Mouse (Mus musculus): ENCODE measurements around the gene B4galnt3.

B4galnt3 gene

DNA sequence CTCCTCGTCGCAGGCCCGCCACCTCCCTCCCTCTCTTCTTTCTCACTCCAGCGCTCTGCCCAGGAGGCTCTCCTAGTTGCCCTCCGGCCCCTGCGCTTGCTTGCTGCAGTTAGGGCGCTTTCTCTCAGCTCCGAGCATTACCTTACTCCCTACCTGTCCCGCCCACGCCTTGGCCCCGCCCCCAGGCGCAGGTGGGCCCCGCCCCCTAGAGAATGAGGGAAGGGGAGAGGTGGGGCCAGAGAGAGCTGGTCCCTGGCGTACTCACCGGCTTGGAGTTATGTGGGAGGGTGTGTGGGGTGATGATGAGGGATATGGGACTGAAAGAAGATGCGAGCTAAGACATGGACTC, 400 bp upstream of the B4galnt3 start:
- Histone ChIP-seq H3K27me3 (ENCODE audit: control insufficient read depth, insufficient read depth, low read length, poor library complexity, severe bottlenecking) (no peaks in the 10 kb centered on the region), H3K36me3 (ENCODE audit: control insufficient read depth, insufficient read depth, low read length, poor library complexity, severe bottlenecking) (no peaks in the 10 kb centered on the region)
- peak; percentile 10 for DNase-seq (ENCODE audit: low read depth, low spot score)

GRCm38 (mm10) chr6:120291396-120292009, 2.9 kb downstream of the B4galnt3 start:
- DNase-seq (ENCODE audit: low read depth, low spot score) = no peak

DNA sequence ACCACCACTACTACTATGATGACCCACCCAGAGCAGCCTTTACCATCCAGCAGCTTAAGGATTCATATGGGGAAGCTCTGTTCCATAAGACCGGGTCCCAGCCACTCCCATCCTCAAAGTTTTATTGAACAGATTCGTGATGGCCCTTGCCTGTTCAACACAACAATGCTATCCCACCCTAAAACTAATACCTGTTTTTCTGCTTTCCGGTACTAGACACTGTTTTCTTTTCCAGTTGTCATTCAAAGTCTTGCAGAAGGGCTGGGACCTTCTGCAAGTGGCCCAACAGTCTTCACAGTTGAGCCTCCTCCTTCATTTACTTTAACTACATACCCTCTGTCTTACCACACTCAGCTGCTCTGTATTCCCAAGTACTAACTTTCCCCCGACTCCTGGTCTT, 4.9 kb downstream of the B4galnt3 start:
- DNase-seq (ENCODE audit: low read depth, low spot score) = no peak

More at GRCm38 (mm10) chr6:120291396-120292009, 2.9 kb downstream of the B4galnt3 start:
- H3K36me3 ChIP-seq (ENCODE audit: control insufficient read depth, insufficient read depth, low read length, poor library complexity, severe bottlenecking) = no peaks in the 10 kb centered on the region
- H3K27me3 ChIP-seq (ENCODE audit: control insufficient read depth, insufficient read depth, low read length, poor library complexity, severe bottlenecking) = no peaks in the 10 kb centered on the region

DNA sequence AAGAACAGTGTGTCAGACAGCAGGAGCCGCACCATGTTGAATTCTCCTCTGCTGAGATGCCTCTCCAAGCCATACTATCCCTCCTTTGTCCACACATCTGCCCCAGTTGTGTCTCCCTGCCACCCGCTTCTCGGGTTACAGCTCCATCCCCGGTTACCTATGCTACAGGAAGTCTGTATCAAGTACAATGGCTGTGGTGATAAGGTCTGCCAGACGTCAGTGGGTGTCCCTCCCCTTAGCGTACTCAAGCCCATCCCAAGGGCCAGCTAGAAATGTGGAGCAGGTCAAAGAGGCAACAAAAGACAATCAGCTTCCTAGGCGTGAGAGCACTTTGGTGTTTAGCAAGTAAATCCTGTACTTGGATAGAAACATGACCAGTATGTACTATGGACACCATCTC, 5.8 kb downstream of the B4galnt3 start:
- H3K27me3 ChIP-seq (ENCODE audit: control insufficient read depth, insufficient read depth, low read length, poor library complexity, severe bottlenecking) = no peaks in the 10 kb centered on the region
- DNase-seq (ENCODE audit: low read depth, low spot score) = no peak
- H3K36me3 ChIP-seq (ENCODE audit: control insufficient read depth, insufficient read depth, low read length, poor library complexity, severe bottlenecking) = no peaks in the 10 kb centered on the region

More for the DNA sequence above, 4.9 kb downstream of the B4galnt3 start:
- Histone ChIP-seq H3K36me3 (ENCODE audit: control insufficient read depth, insufficient read depth, low read length, poor library complexity, severe bottlenecking) (no peaks in the 10 kb centered on the region), H3K27me3 (ENCODE audit: control insufficient read depth, insufficient read depth, low read length, poor library complexity, severe bottlenecking) (no peaks in the 10 kb centered on the region)

DNA sequence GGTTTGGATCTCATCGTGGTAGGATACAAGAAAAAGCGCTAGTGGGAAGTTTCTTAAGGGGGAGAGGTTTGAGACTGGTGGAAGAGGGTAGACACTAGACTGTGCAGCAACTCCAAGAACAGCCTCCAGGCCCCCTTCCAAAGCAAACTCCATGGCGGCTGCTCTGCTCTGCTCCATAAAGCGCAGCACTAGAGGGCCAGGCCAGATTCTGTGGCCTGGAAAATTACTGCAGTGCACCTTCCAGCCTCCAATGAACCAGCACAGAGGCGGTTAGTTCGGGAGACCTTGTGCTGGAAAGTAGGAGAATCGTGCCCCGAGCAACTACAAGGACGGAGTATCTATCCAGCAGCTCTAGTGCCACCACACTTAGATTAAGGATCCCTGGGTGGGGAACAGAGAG, 7.1 kb downstream of the B4galnt3 start:
- Histone ChIP-seq H3K36me3 (ENCODE audit: control insufficient read depth, insufficient read depth, low read length, poor library complexity, severe bottlenecking) (no peaks in the 10 kb centered on the region), H3K27me3 (ENCODE audit: control insufficient read depth, insufficient read depth, low read length, poor library complexity, severe bottlenecking) (no peaks in the 10 kb centered on the region)
- no peak for DNase-seq (ENCODE audit: low read depth, low spot score)

DNA sequence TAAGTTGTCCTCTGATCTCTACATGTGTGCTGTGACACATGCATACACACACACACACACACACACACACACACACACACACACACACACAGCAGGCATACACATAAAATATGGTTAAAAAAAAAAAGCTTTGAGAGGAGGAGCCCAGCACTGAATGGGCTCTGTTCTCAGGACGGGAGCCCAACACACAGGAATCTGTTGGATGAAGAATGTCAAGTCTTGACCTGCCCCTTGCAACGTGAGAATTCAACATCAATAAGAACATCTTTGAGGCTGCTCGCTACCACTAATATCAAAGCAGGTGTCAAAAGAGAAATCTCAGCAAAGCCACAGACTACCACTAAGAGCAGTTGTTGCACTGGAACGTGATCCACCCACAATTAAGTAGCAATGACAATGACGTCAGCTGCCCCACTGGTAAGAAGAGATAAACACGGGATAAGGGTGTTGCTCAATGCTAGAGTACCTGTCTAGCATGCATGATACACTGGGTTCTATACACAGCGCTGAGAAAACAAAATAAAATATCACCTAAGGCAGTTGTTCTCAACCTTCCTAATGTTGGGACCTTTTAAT, 17.4 kb downstream of the B4galnt3 start:
- no peak for DNase-seq (ENCODE audit: low read depth, low spot score)
- H3K27me3 ChIP-seq (ENCODE audit: control insufficient read depth, insufficient read depth, low read length, poor library complexity, severe bottlenecking) = no peaks in the 10 kb centered on the region
- no peaks in the 10 kb centered on the region for H3K36me3 ChIP-seq (ENCODE audit: control insufficient read depth, insufficient read depth, low read length, poor library complexity, severe bottlenecking)

GRCm38 (mm10) chr6:120275301-120275700, 19.1 kb downstream of the B4galnt3 start:
- Histone ChIP-seq H3K36me3 (ENCODE audit: control insufficient read depth, insufficient read depth, low read length, poor library complexity, severe bottlenecking) (no peaks in the 10 kb centered on the region), H3K27me3 (ENCODE audit: control insufficient read depth, insufficient read depth, low read length, poor library complexity, severe bottlenecking) (no peaks in the 10 kb centered on the region)
- DNase-seq (ENCODE audit: low read depth, low spot score) = no peak

GRCm38 (mm10) chr6:120274887-120275286, 19.5 kb downstream of the B4galnt3 start:
- no peak for DNase-seq (ENCODE audit: low read depth, low spot score)
- no peaks in the 10 kb centered on the region for H3K27me3 ChIP-seq (ENCODE audit: control insufficient read depth, insufficient read depth, low read length, poor library complexity, severe bottlenecking)

DNA sequence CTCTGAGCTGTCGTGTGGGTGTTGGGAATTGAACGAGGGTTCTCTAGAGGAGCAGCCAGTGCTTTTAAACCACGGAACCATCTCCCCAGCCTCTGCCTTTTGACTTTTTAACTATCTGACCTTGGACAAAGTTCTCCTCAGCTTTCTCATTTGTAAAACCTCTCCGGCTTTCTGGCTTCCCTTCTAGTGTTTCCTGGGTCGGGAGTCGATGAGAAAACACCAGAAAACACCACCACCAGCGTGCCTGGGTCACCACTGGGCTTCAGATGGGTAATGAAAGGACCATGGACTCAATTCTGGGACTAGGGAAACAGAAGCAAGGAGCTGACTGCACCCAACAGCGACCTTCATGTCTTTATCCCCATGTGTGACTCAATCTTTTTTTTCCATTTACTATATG, 20.2 kb downstream of the B4galnt3 start:
- no peaks in the 10 kb centered on the region for H3K36me3 ChIP-seq (ENCODE audit: control insufficient read depth, insufficient read depth, low read length, poor library complexity, severe bottlenecking)
- no peaks in the 10 kb centered on the region for H3K27me3 ChIP-seq (ENCODE audit: control insufficient read depth, insufficient read depth, low read length, poor library complexity, severe bottlenecking)
- no peak for DNase-seq (ENCODE audit: low read depth, low spot score)

More at GRCm38 (mm10) chr6:120274887-120275286, 19.5 kb downstream of the B4galnt3 start:
- no peaks in the 10 kb centered on the region for H3K36me3 ChIP-seq (ENCODE audit: control insufficient read depth, insufficient read depth, low read length, poor library complexity, severe bottlenecking)

GRCm38 (mm10) chr6:120264151-120264550, 30.2 kb downstream of the B4galnt3 start:
- Histone ChIP-seq H3K27me3 (ENCODE audit: control insufficient read depth, insufficient read depth, low read length, poor library complexity, severe bottlenecking) (no peaks in the 10 kb centered on the region), H3K36me3 (ENCODE audit: control insufficient read depth, insufficient read depth, low read length, poor library complexity, severe bottlenecking) (no peaks in the 10 kb centered on the region)
- no peak for DNase-seq (ENCODE audit: low read depth, low spot score)

DNA sequence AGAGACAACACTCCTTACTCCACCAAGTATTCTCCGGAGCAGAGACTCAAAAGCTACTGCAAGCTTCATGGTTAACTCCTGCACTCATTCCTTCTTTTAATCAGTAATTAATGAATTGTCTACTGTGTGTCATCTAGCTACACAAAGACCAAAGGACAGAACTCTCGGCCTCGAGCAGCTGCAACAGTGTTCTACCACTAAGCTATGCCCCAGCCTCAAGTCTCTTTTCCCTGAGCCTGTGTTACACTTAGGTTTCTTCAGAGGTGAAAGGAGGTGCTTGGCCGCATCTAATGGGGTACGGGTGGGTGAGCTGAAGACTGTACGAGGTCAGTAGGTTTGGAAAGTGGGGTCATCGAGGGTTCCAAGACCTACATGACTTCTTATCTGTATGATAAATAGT, 30.8 kb downstream of the B4galnt3 start:
- DNase-seq (ENCODE audit: low read depth, low spot score) = no peak
- no peaks in the 10 kb centered on the region for H3K36me3 ChIP-seq (ENCODE audit: control insufficient read depth, insufficient read depth, low read length, poor library complexity, severe bottlenecking)
- no peaks in the 10 kb centered on the region for H3K27me3 ChIP-seq (ENCODE audit: control insufficient read depth, insufficient read depth, low read length, poor library complexity, severe bottlenecking)

DNA sequence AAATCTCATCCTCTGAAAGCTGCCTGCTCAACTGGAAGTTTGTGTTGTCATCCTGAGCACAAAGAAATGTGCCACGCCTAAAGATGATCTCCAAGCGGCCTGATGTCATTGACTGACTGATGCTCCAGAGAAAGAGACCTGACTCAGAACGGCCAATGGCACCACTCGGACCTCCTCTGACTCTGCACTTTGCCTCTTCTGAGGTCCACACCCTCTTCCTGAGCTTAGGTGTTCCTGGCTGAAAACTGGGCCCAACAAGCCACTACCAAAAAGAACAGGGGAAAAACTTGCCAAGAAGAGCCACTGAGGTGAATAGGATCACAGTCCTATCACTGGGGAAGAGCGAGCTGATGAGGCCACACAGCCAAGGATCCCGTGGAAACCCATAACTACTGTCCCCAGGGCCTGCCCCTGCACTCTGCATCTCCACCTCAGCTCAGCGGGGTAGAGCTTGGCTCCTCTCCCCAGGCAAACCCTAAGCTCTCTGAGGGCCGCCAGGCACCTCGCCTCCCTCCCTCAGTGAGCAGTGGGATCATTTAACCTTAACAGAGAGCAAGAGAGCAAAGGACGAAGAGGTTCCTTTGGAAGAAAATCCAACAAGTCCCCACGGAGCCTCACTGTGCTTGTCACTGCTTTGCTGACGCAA, 31.4 kb downstream of the B4galnt3 start:
- H3K36me3 ChIP-seq (ENCODE audit: control insufficient read depth, insufficient read depth, low read length, poor library complexity, severe bottlenecking) = no peaks in the 10 kb centered on the region
- no peak for DNase-seq (ENCODE audit: low read depth, low spot score)
- H3K27me3 ChIP-seq (ENCODE audit: control insufficient read depth, insufficient read depth, low read length, poor library complexity, severe bottlenecking) = no peaks in the 10 kb centered on the region

GRCm38 (mm10) chr6:120259481-120259880, 34.9 kb downstream of the B4galnt3 start:
- no peaks in the 10 kb centered on the region for H3K36me3 ChIP-seq (ENCODE audit: control insufficient read depth, insufficient read depth, low read length, poor library complexity, severe bottlenecking)
- no peaks in the 10 kb centered on the region for H3K27me3 ChIP-seq (ENCODE audit: control insufficient read depth, insufficient read depth, low read length, poor library complexity, severe bottlenecking)
- DNase-seq (ENCODE audit: low read depth, low spot score) = no peak

- Histone ChIP-seq H3K27me3 (ENCODE audit: control insufficient read depth, insufficient read depth, low read length, poor library complexity, severe bottlenecking) (no peaks in the 10 kb centered on the region), H3K36me3 (ENCODE audit: control insufficient read depth, insufficient read depth, low read length, poor library complexity, severe bottlenecking) (no peaks in the 10 kb centered on the region)
- DNase-seq (ENCODE audit: low read depth, low spot score) = no peak
These were observed 37.9 kb downstream of the B4galnt3 start for GRCm38 (mm10) chr6:120256431-120256935.

- Histone ChIP-seq H3K27me3 (ENCODE audit: control insufficient read depth, insufficient read depth, low read length, poor library complexity, severe bottlenecking) (no peaks in the 10 kb centered on the region), H3K36me3 (ENCODE audit: control insufficient read depth, insufficient read depth, low read length, poor library complexity, severe bottlenecking) (no peaks in the 10 kb centered on the region)
- no peak for DNase-seq (ENCODE audit: low read depth, low spot score)
These were observed 38.7 kb downstream of the B4galnt3 start for GRCm38 (mm10) chr6:120255701-120256100.
